Mouse (Mus musculus) monocyte, adult 2 months (primary cell): Measurements from ENCODE around the gene Yeats2.
A peak's percentile ranks its signal among the peaks of the same experiment; 100 is the strongest.
"Not testable (repeated sequence)": the region's sequence is repeated elsewhere in the genome, so short reads cannot be mapped to it uniquely, and the experiment has no call there.

Experiments
- DNase-seq, 2 experiments: peaks; one replicate each; pipeline ENCODE4 v3.0.0; 2022; ENCODE audit warnings: low spot score in 2 of 2, low read depth in 1 of 2

The Yeats2 gene

DNA sequence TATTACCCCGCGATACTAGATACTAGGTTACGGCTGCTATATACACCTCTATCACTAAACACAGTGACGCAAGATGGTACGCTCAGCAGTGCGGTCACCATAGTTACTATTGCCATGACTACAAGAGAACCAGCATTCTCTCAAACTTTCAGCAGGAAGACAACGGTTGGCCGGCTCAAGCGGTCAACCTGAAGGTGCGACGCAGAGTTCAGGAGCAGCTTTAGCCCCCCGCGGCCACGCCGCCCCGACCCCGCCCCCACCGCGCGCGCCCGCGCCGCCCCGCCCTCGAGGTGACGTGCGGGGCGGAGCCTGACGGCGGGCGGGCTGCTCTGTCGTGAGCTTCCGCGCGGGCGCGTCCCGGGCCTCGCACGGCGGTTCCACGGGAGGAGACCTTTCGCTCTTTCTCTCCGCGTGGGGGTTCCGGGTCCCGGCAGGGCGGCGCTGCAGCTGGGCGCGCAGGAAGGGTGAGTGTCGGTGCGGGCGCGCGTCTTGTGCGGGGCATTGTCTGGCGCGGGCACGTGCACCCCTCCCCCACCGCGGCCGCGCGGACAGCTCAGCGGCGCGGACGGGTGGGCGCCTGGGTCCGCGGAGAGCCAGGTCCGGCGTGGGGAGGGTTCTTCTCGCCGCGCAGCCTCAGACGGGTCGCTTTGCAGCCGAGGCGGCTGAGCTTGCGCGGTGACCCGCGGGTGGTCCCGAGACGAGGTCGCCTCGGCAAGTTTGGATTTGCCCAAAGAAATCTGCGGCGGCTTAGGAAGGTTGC lies at the start of gene Yeats2:
Gene Yeats2, plus strand, starts transcription at position 292 of the 760 bp plus-strand sequence.
- DNase-seq = peak; percentile 33 to 66

DNA sequence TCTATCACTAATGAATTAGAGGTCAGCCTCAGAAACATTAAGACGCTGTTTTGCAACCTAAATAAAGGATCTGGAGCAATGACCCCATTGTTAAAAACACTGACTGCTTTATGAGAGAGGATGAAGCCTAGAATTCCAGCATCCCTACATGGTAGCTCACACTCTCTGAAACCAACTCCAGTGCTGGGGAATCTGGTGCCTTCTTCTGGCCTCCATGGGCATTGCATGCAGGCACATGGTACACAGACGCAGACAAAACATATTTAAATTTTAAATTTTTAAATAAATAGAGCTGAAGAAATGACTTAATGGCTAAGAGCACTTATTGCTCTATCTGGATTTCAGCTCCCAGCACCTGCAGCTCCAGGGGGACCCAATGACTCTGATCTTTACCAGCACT lies 44.9 kb upstream of the Yeats2 start:
- no peak for DNase-seq

DNA sequence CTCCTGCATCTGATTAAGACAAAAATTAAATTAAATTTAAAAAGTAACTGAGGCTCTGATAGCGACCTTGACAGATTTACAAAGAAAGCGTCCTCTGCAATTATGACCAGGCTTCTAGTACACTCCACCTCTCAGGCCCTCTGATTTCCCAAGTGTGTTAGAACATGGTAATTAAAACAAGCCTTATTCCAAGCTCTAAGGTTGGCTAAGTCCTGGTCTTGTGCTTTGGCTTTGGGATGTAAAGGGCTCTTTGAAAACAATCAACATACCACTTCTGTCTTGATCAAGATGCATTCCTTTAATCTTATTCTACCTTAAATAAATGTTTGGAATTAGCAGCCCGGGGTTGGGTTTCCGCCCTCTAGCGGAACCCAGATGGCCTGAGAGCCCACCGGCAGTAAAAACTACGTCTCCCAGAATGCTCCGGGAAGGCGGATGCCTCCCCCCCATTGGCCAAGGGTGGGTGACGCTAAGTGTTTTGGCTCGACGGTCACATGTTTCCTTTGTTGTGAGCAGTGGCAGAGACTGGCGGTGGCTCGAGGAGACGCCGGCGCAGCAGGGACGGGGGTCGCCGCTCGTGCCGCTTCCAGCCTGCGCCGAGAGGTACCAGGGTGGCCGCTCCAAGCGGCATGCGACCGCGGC lies 43.7 kb upstream of the Yeats2 start, which contains the start of gene Klhl24:
Gene Klhl24, plus strand, starts transcription at position 474 of the 642 bp plus-strand sequence.
- peak; percentile 86 for DNase-seq

- peak; percentile 85 to 95 for DNase-seq
These were observed 43.0 kb upstream of the Yeats2 start for GRCm38 (mm10) chr16:20097711-20098374.

GRCm38 (mm10) chr16:20098375-20098727 lies 42.5 kb upstream of the Yeats2 start:
- DNase-seq = no peak

GRCm38 (mm10) chr16:20098866-20099629 lies 41.8 kb upstream of the Yeats2 start:
- DNase-seq = no peak

- DNase-seq = no peak
These were observed 33.9 kb upstream of the Yeats2 start for GRCm38 (mm10) chr16:20106996-20107395.

GRCm38 (mm10) chr16:20108961-20109360 lies 31.9 kb upstream of the Yeats2 start:
- DNase-seq = no peak

DNA sequence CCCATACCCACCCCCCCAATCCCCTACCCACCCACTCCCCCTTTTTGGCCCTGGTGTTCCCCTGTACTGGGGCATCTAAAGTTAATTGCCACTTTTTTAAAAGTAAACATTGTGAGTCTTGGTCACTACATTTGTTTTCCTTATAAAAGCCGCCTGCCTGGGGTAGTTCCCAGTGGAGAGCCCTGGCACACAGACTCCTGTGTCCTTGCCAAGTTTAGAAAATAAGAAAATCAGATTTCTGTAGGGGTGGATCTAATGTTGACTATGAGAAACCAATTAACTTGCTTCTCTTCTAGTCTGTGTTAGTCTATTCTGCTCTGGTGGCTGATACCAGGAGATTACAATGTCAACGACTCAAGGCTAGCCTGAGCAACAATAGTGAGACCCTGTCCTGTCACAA lies 28.2 kb upstream of the Yeats2 start:
- DNase-seq = no peak

GRCm38 (mm10) chr16:20116069-20116468 lies 24.8 kb upstream of the Yeats2 start:
- DNase-seq = no peak

DNA sequence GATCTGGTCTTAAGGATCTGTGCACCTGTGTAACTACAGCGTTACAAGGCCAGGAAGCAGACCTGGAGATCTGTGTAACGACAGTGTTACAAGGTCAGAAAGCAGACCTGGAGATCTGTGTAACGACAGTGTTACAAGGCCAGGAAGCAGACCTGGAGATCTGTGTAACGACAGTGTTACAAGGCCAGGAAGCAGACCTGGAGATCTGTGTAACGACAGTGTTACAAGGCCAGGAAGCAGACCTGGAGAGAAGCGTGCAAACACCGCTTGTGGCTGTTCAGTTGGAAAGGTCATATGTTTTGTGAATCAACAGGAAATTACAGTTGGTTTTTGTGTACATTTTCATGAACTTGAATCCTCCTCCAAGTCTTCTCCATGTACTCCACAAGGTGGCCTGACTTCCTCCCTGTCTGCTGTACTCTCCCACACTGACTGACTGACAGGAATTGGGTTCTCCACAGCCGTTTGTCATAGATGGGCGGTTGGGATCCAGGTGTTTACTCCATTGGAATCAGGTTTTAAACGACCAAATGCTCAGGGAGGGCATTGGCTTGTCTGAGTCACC lies 14.5 kb upstream of the Yeats2 start:
- not testable (repeated sequence) for DNase-seq

GRCm38 (mm10) chr16:20130397-20130796 lies 10.5 kb upstream of the Yeats2 start:
- DNase-seq = no peak

DNA sequence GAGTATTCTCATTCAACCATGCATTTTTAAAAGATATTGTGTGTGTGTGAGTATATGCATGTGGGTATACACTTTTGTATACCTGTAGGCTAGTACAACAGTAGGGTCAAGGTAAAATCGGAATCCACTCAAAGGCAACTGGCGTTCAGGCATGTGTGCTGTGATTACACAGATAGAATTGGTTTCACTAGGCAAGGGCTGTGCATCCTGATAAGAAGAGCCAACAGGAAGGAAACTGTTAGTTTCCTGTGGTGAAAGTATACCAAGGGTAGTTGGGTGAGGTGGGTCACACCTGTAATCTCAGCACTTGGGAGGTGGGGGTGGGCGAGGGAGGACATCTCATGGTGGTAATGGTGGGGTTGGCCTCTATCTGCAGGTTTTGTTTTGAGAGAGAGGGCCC lies 3.7 kb downstream of the Yeats2 start:
- DNase-seq = no peak

GRCm38 (mm10) chr16:20151991-20152390 lies 11.1 kb downstream of the Yeats2 start:
- DNase-seq = no peak

DNA sequence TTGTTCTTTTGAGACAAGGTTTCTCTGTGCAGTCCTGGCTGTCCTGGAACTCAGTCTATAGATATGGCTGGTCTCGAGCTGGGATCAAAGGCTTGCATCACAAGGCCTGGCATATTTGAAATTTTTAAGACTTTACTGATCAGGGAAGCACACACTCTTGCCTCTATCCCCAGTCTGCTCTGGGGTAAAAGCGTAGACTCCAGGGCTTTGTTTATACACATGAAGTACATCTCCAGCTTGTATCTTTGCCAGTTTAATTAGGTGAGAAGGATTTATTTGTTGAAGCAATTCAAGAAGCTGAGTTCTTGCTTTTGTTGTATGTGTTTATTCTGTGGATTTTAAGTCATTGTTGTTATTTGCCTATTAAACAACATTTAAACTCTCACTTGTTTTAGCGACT lies 12.9 kb downstream of the Yeats2 start:
- no peak for DNase-seq

DNA sequence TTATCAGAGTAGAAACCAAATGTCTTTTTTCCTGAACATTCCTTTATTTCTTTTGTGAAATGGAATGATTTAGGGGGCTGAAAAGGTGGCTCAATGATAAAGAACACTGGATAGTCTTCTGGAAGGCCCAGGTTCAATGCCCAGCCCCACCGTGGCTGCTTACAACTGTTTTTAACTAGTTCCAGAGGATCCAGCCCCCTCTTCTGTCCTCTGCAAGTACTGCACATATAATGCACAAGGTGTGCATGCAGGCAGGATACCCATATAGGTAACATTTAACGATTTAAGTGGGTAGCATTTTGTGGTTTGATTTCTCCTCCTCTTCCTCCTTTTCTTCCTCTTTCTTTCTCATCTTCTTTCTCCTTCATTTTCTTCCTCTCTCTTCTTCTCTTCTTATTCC lies 19.3 kb downstream of the Yeats2 start:
- DNase-seq = no peak

GRCm38 (mm10) chr16:20169071-20169470 lies 28.2 kb downstream of the Yeats2 start:
- no peak for DNase-seq

GRCm38 (mm10) chr16:20169471-20170106 lies 28.7 kb downstream of the Yeats2 start:
- no peak for DNase-seq

DNA sequence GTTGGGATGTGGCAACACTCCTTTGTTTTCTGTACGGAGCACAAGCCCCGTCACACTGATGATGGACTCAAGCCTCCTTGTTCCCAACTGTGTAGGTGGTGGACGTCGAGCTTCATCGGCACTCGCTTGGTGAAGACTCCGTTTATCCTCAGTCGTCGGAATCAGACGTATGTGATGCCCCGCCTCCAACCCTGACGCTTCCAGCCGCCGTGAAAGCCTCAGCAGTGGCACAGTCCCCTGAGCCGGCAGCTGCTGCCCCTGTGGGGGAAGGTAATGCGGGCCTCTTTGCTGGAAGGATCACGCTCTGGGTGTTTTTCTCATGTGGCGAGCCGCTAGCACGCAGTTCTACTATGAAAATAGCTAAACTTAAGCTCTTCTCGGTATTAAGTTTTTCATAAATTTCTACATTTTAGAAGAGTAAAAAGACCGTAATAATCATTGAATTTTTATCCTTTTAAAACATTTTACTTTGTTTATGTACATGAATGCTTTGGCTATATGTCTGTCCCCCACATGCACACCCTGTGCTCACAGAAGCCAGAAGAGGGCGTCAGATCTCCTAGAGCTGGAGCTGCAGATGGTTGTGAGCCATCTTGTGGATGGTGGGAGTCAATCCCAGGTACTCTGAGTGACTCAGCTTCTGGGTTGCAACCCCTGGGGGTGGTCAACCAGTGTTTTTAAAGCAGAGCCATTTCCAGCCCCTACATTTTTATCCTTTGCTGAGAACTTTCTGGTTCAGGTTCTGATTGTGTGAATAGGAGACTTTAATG lies 38.7 kb downstream of the Yeats2 start:
- no peak for DNase-seq

DNA sequence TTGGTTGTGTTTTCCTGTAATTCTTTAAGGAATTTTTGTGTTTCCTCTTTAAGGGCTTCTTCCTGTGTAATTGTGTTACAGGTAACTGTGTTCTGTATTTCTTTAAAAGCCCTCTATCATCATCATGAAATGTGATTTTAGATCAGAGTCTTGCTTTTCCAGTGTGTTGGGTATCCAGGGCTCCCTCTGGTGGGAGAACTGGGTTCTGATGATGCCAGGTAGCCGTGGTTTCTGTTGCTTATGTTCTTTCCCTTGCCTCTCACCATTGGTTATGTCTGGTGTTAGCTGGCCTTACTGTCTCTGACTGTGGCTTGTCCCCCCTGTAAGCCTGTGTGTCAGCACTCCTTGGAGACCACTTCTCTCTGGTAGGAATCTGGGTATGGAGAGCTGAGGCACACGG lies 44.5 kb downstream of the Yeats2 start:
- no peak for DNase-seq
